Mouse (Mus musculus): ENCODE measurements around the gene Srsf12.

The Srsf12 gene

GRCm38 (mm10) chr4:33208881-33209841 is at the start of gene Srsf12:
TSS of gene Srsf12 (plus strand) at chr4:33208991.
- DNase-seq (ENCODE audit: low spot score in 2 of 2), result peak in 1 of 2 experiments; percentile 32

DNA sequence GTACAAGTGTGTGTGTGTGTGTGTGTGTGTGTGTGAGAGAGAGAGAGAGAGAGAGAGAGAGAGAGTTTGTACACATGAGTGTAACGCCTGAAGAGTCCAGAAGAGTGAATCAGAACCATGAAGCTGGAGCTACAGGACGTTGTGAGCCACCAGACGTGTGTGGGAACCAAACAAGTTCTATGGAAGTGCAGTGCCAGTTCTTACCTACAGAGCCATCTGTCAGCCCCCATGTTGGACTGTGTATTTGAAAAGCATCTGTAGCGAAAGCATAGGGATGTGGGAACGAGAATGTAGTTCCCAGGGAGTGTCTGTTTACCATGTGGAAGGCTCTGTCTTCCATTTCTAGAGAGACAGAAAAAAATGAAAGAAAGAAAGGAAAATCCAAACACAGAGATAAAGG is 25.3 kb upstream of the Srsf12 start:
- DNase-seq (ENCODE audit: low spot score in 2 of 2), result no peak

DNA sequence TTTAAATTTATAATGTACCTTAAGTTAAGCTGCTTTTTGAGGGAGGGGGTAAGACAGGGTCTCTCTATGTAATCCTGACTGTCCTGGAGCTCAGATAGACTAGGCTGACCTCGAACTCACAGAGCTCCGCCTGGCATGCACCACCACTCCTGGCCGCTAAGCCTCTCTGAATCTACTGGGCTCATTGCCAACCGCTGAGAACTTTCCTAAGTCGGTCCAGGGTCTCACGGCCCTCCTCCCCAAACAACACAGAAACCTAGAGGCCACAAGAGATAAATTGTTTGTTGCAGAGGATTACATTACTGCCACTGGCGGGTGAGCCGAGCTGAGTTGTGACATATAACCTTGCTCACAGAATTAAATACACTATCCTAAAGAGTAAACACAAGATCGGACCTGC is 20.6 kb upstream of the Srsf12 start:
- DNase-seq (ENCODE audit: low spot score in 2 of 2), result no peak

- DNase-seq (ENCODE audit: low spot score in 2 of 2), result peak; percentile 78 to 83
Measured at GRCm38 (mm10) chr4:33188781-33189734, 19.7 kb upstream of the Srsf12 start.

- no peak for DNase-seq (ENCODE audit: low spot score in 2 of 2)
Measured at GRCm38 (mm10) chr4:33189735-33190036, 19.1 kb upstream of the Srsf12 start, which contains the start of gene Pm20d2. TSS of gene Pm20d2 (minus strand) at chr4:33189737.

GRCm38 (mm10) chr4:33198117-33198516 is 10.7 kb upstream of the Srsf12 start:
- no peak for DNase-seq (ENCODE audit: low spot score in 2 of 2)

DNA sequence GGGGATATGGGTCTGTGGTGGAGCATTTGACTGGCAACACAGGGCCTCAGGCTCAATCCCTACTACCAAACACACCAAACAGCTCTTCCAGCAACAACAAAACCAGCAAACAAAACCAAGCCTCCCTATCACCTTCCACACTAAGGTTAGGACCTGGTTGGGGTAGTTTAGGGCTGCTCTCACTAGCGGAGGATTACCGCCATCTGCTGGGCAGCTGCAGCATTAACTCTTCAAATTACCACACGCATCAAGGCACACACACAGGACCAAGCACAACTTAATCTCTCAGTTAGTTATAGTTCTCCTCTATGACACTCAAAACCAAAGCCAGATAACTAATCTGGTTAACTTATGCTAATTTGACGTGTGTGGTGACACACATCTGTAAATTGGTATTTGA is 4.1 kb upstream of the Srsf12 start:
- peak in 1 of 2 experiments; percentile 39 for DNase-seq (ENCODE audit: low spot score in 2 of 2)

DNA sequence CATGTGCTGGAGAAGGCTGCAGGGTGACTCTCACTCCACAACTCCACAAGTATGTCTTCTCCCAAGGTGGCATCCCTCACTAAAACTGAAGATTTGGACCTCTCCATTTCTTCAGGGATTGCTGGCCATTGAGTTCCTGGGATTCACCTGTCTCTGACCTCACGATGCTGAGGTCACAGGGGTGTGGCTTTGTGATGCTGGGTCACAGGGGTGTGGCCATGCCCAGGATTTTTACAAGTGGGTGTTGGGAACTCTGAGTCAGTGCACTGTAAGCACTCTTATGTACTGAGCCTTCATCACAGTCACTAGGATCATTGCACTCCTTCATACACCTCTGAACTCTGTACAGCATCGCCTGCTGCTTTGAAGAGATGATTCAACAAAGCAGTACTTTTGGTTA is 1.2 kb upstream of the Srsf12 start:
- DNase-seq (ENCODE audit: low spot score in 2 of 2), result no peak

GRCm38 (mm10) chr4:33221847-33222246 is 13.1 kb downstream of the Srsf12 start:
- no peak for DNase-seq (ENCODE audit: low spot score in 2 of 2)

- no peak for DNase-seq (ENCODE audit: low spot score in 2 of 2)
Measured at GRCm38 (mm10) chr4:33224003-33224675, 15.3 kb downstream of the Srsf12 start.

GRCm38 (mm10) chr4:33227164-33227563 is 18.4 kb downstream of the Srsf12 start:
- no peak for DNase-seq (ENCODE audit: low spot score in 2 of 2)

DNA sequence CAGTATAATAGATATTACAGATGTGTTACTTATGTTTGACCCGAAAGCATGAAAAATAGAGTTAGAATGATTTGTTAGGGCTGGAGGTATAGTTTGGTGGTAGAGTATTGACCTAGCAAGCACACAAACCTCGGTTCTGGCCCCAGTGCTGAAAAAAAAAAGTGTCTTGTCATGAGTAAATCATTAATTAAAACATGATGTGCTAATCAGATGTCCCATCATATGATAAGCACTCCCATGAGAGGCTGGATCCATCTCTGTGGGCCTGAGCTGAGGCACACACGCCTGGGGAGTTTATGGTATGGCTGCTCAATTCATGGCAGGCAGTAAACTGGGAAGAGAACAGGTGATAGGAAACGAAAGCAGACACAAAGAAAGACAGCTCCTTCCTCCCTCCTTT is 20.8 kb downstream of the Srsf12 start:
- DNase-seq (ENCODE audit: low spot score in 2 of 2), result no peak

DNA sequence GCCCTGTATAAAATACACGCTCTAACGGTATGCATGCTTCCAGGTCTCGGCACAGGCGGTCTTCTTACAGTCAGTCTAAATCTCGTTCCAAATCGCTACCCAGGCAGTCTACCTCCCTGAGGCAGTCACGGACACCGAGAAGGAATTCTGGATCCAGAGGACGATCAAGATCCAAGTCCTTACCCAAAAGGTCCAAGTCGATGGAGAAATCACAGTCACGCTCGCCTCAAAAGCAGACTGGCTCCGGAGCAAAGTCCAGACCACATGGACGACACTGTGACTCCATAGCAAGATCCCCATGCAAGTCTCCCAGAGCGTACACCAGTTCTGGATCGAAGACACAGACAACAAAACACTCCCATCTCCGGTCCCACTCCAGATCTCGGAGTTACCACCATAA is 22.1 kb downstream of the Srsf12 start:
- no peak for DNase-seq (ENCODE audit: low spot score in 2 of 2)

GRCm38 (mm10) chr4:33242536-33242935 is 33.7 kb downstream of the Srsf12 start:
- no peak for DNase-seq (ENCODE audit: low spot score in 2 of 2)

- DNase-seq (ENCODE audit: low spot score in 2 of 2), result no peak
Measured at GRCm38 (mm10) chr4:33243016-33243758, 34.4 kb downstream of the Srsf12 start.

DNA sequence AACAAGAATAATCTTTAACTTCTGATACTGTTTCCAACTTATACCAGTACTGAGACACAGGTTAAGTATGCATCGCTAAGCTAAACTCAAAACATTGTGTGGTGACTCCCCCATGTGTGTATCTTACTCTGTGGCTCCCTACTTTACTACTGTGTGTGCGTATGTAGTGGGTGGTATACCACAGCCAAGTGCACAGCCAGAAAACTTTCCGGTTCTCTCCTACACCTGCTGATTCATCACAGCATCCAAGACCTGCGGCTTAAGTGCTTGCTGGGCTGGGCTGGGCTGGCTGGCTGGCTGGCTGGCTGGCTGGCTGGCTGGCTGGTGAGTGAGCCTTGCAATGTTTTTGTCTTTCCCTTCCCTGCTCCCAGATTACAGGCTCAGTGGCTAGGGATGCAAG is 35.1 kb downstream of the Srsf12 start:
- no peak for DNase-seq (ENCODE audit: low spot score in 2 of 2)

- no peak for DNase-seq (ENCODE audit: low spot score in 2 of 2)
Measured at GRCm38 (mm10) chr4:33245853-33246395, 37.1 kb downstream of the Srsf12 start.

DNA sequence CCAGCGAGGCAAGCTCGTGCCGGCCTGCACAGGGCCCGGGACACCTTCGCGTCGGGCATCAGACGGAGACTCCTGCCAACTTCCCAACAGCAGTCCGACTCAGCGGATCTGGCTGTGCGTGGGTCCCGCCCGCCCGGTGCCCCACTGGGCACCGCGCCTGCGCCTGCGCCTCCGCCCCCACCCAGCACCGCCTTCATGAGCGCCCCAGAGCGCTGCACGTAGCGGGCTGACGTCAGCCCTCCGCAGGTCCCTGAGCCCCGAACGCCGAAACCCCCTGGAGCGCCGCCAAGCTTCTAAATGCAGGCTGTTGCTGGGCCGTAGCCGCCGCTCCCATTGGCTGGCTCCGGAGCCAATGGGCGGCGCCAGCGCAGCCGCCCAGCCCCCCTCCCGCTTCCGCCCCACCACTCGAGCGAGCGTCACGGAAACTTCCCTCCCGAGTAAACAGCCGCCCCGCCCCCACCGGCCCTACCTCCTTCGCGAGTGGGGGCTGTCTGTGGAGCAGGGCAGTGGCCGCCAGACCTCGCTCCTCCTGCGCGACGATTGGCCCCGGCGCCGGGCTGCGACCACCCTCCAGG is 38.8 kb downstream of the Srsf12 start:
- peak; percentile 96 to 98 for DNase-seq (ENCODE audit: low spot score in 2 of 2)

DNA sequence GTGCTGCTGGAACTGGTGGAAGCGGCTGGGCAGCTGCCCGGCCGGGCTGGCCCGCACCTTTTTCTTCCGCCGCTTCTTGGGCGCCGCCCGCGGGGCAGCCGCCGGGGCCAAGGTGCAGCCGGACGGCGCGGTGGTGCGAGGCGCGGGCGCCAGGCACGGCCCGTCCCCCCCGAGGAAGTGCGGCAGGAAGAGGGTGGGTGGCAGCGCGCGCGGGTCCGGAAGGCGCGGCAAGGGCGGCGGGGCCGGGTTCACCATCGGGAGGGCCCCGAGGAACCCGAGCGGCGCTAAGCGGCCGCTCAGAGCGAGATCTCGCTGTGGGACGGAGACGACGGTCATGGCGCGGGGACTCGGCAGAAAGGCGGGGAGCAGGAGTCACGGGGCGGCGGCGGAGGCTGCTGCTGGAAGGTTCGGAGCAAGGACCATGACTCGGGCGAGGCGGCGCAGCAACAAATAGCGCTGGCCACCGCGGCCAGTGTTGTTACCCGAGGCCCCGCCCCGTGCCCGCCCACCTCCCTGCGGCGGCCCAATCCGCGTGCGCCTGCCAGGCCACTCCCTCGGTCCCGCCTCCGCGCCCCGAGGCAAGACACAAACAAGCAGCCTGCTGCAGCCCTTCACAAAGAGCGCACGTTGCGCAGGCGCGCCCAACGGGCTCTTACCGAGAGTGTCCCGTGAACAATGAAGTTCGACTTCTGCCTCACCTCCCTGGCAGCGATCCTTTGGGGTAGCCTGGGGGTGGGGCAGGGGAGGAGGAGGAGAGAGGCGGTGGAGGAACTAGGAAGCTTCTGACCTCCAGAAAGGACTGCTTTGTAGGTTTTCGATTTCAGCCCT is 39.5 kb downstream of the Srsf12 start:
- peak; percentile 97 for DNase-seq (ENCODE audit: low spot score in 2 of 2)

GRCm38 (mm10) chr4:33248915-33249314 is 40.1 kb downstream of the Srsf12 start:
- no peak for DNase-seq (ENCODE audit: low spot score in 2 of 2)

Measured in frontal cortex, postnatal 14 days (tissue).